Mouse (Mus musculus) spleen, postnatal 36 days (tissue): ENCODE data around the gene Ear10.
"Not testable (repeated sequence)": the region's sequence is repeated elsewhere in the genome, so short reads cannot be mapped to it uniquely, and the experiment has no call there.

Source experiments
- DNase-seq, 2 experiments: peaks; one replicate each; pipeline ENCODE4 v3.0.0; 2022; ENCODE audit warnings: low spot score in 2 of 2, mixed read lengths in 1 of 2

The Ear10 gene

DNA sequence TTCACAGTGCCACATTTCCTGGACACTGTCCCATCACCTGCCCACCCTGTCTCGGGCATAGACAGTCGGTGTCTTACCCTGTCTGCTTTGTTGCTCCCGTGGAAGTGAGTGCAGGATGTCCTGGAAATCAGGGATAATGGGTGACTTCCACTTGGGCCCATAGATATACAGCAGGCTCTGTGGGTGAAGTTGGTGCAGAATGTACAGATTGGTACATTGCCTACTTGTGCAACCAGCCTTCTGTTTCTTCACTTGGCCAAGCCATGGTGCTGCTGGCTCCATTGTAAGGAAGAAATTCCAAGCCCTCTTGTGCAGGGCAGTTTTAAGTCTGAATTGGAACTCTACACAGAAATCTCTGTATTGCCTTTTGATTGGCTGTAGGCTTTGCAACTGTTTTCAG, at the start of gene Ear10:
TSS of gene Ear10 (minus strand) at position 101 of the 400 bp plus-strand sequence.
- not testable (repeated sequence) for DNase-seq

DNA sequence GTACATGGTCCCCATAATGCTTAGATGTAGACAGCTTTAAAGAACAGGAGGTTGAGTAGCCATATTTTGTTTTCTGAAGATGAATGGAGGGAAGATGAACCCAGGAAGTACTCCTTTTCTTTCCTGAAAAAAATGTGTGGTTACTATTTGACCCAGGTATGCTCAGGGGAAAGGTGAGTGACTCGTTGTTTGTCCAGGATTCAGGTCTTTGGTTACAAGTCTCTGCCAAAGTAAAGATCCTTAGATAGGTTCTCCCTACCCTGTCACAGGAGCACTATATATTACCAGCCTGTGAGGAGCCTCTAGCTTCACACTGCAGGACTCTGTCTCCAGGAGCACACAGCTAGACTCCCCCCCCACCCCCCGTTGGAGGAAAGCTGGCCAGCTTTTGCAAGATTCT, 33.4 kb upstream of the Ear10 start, which contains the start of gene Ang5:
TSS of gene Ang5 (plus strand) at position 301 of the 400 bp plus-strand sequence.
- DNase-seq: not testable (repeated sequence)

GRCm38 (mm10) chr14:43955074-43955473, 31.7 kb upstream of the Ear10 start:
- DNase-seq: not testable (repeated sequence)

GRCm38 (mm10) chr14:43953382-43953781, 30.0 kb upstream of the Ear10 start:
- not testable (repeated sequence) for DNase-seq

DNA sequence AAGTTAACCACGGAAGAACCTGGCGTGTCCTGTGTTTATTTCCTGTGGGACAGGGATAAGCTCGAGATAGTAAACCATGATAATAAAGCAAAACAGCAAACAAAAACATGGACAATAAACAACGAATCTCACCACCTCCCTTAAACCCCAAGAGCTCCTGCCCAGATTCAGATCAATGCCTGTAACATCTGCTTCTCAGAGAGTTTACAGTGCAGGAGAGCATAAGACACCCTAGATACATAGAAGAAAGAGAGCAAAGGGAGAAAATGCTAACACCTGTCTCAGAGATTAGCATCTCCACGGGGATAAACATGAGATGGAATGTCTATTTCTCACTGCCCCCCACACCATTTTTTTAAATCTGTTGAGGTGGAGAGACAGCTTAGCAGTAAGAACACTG, 10.0 kb upstream of the Ear10 start:
- DNase-seq: not testable (repeated sequence)

DNA sequence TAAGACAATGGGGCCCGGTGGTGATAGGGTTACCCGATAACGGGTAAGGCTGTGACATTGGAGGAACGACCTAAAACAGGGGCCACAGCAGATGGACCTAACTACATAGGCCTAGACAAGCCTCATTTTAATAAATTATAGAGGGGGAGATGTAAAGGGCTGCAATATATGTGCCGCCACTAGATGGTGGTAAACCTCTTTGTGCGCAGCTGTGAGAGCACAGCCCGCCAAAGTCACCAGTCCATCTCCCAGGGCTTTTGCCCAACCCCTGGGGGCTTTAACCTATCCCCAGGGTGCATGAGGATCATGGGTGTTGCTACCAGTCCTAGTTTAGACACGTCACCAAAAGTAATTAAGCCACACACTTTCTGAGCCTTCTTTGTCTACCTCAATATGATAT, 9.6 kb upstream of the Ear10 start:
- peak in 1 of 2 experiments; percentile 0 for DNase-seq

DNA sequence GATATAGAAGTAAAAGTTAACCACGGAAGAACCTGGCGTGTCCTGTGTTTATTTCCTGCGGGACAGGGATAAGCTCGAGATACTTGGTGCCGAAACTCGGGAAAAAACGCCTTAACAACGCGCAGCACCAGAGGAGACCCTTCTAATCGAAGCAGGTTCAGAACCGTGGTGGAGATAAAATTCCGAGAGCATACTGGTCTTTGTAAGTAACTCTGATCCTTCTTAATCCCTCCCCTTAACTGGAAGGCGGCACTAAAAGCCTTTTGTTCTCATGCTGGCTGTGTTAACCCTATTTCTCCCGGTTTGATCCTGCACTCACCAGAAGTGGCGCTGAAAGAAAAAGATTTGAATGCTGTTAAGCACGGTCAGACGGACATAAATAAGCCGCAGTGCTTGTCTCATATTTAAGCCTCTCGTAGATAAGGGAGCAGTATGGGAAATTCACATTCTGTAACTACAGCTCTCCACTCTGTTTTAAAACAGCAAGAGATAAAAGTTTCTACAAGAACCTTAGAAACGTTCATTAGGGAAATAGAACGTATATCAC, 2.1 kb upstream of the Ear10 start:
- DNase-seq: not testable (repeated sequence)

DNA sequence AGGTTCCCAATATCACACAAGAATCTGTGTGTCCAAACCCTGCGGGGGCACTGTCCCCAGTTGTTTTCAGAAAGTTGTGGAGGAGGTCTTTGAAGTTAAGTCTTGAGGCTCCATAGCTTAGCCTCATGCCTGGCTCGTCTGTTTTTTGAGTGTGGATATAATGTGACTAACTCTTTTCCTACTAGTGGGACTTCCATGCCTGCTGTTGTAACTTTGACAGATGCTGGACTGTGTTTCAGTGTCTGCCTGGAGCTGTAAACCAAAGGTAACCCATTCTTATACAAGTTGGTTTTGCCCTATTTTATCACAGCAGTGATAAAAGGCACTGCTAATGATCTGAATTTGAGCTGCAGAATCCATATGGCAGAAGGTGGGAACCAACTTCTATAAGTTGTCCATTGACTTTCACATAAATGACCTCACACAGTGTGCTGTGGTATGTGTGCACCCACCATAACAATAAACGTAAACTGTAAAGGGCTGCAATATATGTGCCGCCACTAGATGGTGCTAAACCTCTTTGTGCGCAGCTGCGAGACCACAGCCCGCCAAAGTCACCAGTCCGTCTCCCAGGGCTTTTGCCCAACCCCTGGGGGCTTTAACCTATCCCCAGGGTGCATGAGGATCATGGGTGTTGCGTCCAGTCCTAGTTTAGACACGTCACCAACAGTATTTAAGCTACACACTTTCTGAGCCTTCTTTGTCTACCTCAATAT, 1.5 kb upstream of the Ear10 start, which contains the start of gene Gm8113:
TSS of gene Gm8113 (plus strand) at position 703 of the 716 bp plus-strand sequence.
- DNase-seq: peak; percentile 1 to 2

GRCm38 (mm10) chr14:43918214-43918613, 5.1 kb downstream of the Ear10 start:
- not testable (repeated sequence) for DNase-seq

GRCm38 (mm10) chr14:43898577-43898976, 24.8 kb downstream of the Ear10 start:
- DNase-seq: not testable (repeated sequence)

DNA sequence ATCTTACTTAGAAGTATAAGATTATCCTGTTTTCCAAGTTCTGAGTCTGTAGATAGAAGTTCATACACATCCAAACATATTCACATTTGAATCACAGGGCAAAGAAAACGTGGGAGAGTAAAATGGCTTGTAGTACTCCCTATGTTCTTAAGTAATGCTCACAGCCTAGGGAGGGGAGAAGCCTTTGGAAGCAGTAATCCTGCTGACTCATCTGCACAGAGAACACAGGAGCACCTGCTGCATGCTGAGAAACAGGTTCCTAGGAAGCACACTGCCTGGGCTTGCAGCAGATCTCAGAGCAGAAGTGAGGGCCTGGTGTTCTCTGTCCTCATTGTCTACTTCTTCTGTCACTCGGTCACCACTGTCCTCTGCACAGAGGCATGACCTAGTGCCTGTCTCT, 28.0 kb downstream of the Ear10 start:
- not testable (repeated sequence) for DNase-seq

DNA sequence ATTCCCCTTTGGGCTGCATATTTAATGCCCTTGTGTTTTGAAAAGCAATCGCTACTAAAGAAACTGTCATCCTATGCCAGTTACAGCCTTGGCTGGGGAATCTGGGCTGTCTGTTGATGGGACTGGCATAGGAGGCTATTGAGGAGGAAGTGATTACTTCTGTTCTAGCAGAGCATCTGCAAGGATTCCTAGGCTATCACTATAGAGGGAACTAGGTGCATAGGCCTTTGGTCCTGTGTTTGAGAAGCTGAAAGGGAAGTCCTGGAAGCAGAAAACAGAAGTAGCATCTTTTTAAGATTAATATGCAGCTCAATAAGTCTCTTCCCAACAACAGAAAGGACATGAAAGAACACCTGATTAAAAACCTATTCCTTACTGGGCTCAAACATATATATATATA, 32.1 kb downstream of the Ear10 start:
- DNase-seq: not testable (repeated sequence)

GRCm38 (mm10) chr14:43886235-43886634, 37.1 kb downstream of the Ear10 start:
- not testable (repeated sequence) for DNase-seq

- DNase-seq: not testable (repeated sequence)
Observed at GRCm38 (mm10) chr14:43879966-43880545, 43.3 kb downstream of the Ear10 start.

- not testable (repeated sequence) for DNase-seq
Observed at GRCm38 (mm10) chr14:43877789-43878188, 45.6 kb downstream of the Ear10 start.

DNA sequence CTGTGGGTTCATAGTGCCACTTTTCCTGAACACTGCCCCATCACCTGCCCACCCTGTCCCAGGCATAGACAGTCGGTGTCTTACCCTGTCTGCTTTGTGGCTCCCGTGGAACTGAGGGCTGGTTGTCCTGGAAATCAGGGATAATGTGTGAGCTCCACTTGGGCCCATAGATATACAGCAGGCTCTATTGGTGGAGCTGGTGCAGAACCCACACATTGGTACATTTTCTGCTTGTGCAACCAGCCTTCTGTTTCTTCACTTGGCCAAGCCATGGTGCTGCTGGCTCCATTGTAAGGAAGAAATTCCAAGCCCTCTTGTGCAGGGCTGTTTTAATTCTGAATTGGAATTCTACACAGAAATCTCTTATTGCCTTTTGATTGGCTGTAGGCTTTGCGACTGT, 47.9 kb downstream of the Ear10 start, which contains the start of gene Ear1:
TSS of gene Ear1 (minus strand) at position 101 of the 400 bp plus-strand sequence.
- not testable (repeated sequence) for DNase-seq

GRCm38 (mm10) chr14:43874862-43875261, 48.5 kb downstream of the Ear10 start:
- not testable (repeated sequence) for DNase-seq
